Comparison of ENCODE assay signal across 26 mouse cellular contexts in genomic region chr3:29132054-29132931, GRCm38 (mm10). TPM values are rescaled to one million over a fixed set of nuclear protein-coding genes. Genes with fewer than 3 reads are reported as not detected.
"Had no signal": no experiment of that assay in that cellular context is flagged by ENCODE, and none has a peak within 500 bp of the region (broad histone marks: within the 10 kb centered on the region; RNA-seq: fewer than 3 reads in every experiment).

No protein-coding gene starts in this region.

- H3K4me2 ChIP-seq: heart, embryonic 11.5 days; heart, embryonic 13.5 days; heart, embryonic 15.5 days; hindbrain, embryonic 13.5 days; hindbrain, embryonic 15.5 days; kidney, embryonic 15.5 days; limb, embryonic 13.5 days had no signal

- H3K36me3 ChIP-seq: heart, embryonic 13.5 days; heart, embryonic 15.5 days; hindbrain, embryonic 13.5 days; hindbrain, embryonic 15.5 days; kidney, embryonic 15.5 days; limb, embryonic 13.5 days had no signal

- H3K4me1 ChIP-seq: heart, embryonic 15.5 days had no signal

- DNase-seq: forebrain, postnatal 0 days; gastrocnemius, postnatal 14 days; gastrocnemius, postnatal 36 days; heart, adult 11 months; heart, adult 2 months; heart, postnatal 14 days; heart, postnatal 36 days; kidney, adult 11 months; kidney, adult 2 months; kidney, adult 9 months; kidney, postnatal 14 days; kidney, postnatal 36 days; layer of hippocampus, adult 9-11 months; layer of hippocampus, postnatal 36 days; left cerebral cortex, postnatal 4 days had no signal

- H3K9me3 ChIP-seq: heart, embryonic 13.5 days; heart, embryonic 15.5 days; hindbrain, embryonic 13.5 days; hindbrain, embryonic 15.5 days; kidney, embryonic 15.5 days; limb, embryonic 13.5 days had no signal

- H3K9ac ChIP-seq: forebrain, postnatal 0 days; heart, embryonic 13.5 days; heart, embryonic 15.5 days; hindbrain, embryonic 13.5 days; hindbrain, embryonic 15.5 days; kidney, embryonic 15.5 days; limb, embryonic 13.5 days had no signal

- H3K27ac ChIP-seq: heart, adult 2 months; heart, embryonic 13.5 days; heart, embryonic 15.5 days; hindbrain, embryonic 13.5 days; hindbrain, embryonic 15.5 days; hindbrain, postnatal 0 days; kidney, embryonic 15.5 days; kidney, postnatal 0 days; limb, embryonic 13.5 days had no signal

- H3K27me3 ChIP-seq: heart, embryonic 13.5 days; heart, embryonic 15.5 days; hindbrain, embryonic 13.5 days; hindbrain, embryonic 15.5 days; kidney, embryonic 15.5 days had no signal

- H3K4me3 ChIP-seq: heart, adult 2 months; heart, embryonic 13.5 days; heart, embryonic 15.5 days; hindbrain, embryonic 13.5 days; hindbrain, embryonic 15.5 days; kidney, embryonic 15.5 days; limb, embryonic 13.5 days had no signal

- ATAC-seq: forebrain, postnatal 0 days; hindbrain, postnatal 0 days; intestine, embryonic 16.5 days had no signal

RNA-seq across cellular contexts. Expression of gene Egfem1, which starts 50.5 kb away (rescaled TPM):
- polyA plus RNA-seq: large intestine, adult 2 months had no signal
